Mouse (Mus musculus): ENCODE measurements around the gene Dpp6. TPM values are rescaled to one million over a fixed set of nuclear protein-coding genes. Genes with fewer than 3 reads are reported as not detected.

The Dpp6 gene
- polyA plus RNA-seq, 1 experiment from 2014 or later, result 10.0 TPM

DNA sequence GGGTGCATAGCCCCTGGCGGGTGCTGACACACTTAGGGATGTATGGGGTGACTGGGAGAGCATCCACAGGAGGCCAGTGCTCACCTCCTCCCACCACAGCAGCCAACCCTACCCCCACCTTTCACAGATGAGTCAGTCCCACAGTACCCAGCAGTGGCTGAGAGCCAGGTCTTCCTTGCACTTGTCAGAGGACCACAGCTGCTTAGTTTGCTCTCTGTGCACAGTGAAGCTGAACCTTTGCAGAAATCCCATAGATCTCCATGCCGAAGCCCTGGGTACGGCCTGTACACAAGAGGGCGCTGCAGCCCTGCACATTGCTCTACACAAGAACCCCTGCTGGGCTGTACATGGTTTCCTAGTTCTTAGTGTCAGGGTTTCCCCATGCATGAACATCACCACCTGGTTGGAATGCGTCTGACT lies 860.3 kb downstream of the Dpp6 start:
- DNase-seq (ENCODE audit: low spot score) (peak; percentile 60), ATAC-seq (ENCODE audit: insufficient read depth, low FRiP score, low TSS enrichment) (no peak)

DNA sequence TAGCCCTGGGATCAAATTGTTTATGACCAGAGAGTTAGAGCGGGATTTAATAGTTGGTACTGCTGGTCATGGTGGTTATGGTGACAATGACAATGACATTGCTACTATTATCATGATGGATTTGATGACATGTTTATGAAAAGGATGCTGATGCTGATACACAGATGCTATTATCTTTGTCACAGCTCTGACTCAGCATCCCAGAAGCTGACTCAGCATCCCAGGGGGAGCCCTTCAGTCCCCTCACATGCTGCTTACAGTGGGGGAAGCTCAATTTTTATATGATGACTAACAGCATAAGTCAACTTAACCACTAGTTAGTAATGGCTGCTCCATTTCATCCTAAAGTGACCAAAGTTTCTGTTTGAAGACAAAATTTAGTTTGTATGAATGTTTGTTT lies 862.1 kb downstream of the Dpp6 start:
- ATAC-seq (ENCODE audit: insufficient read depth, low FRiP score, low TSS enrichment), result no peak
- Histone ChIP-seq H3K4me3 (ENCODE audit: low read depth, low read length) (no peak overlapping the region), H3K4me1 (ENCODE audit: control insufficient read depth, insufficient read depth, low read length) (no peaks in the 10 kb centered on the region), H3K9me3 (ENCODE audit: control insufficient read depth, low read length) (no peaks in the 10 kb centered on the region), H3K9ac (ENCODE audit: low read length) (no peak overlapping the region), H3K36me3 (ENCODE audit: control insufficient read depth, insufficient read depth, low read length) (no peaks in the 10 kb centered on the region), H3K27ac (ENCODE audit: low read depth, low read length) (no peak overlapping the region), H3K4me2 (ENCODE audit: low read depth) (no peak overlapping the region), H3K27me3 (ENCODE audit: control insufficient read depth, insufficient read depth, low read length) (no peaks in the 10 kb centered on the region)
- DNase-seq (ENCODE audit: low spot score), result no peak
- 94% methylated on average over 1 of the region's 1 CpGs for WGBS

More for the DNA sequence above, 860.3 kb downstream of the Dpp6 start:
- Histone ChIP-seq H3K27me3 (ENCODE audit: control insufficient read depth, insufficient read depth, low read length) (no peaks in the 10 kb centered on the region), H3K4me2 (ENCODE audit: low read depth) (no peak overlapping the region), H3K4me1 (ENCODE audit: control insufficient read depth, insufficient read depth, low read length) (no peaks in the 10 kb centered on the region), H3K36me3 (ENCODE audit: control insufficient read depth, insufficient read depth, low read length) (no peaks in the 10 kb centered on the region), H3K4me3 (ENCODE audit: low read depth, low read length) (no peak overlapping the region), H3K27ac (ENCODE audit: low read depth, low read length) (no peak overlapping the region), H3K9ac (ENCODE audit: low read length) (no peak overlapping the region), H3K9me3 (ENCODE audit: control insufficient read depth, low read length) (no peaks in the 10 kb centered on the region)
- 59% methylated on average over 5 of the region's 5 CpGs for WGBS

DNA sequence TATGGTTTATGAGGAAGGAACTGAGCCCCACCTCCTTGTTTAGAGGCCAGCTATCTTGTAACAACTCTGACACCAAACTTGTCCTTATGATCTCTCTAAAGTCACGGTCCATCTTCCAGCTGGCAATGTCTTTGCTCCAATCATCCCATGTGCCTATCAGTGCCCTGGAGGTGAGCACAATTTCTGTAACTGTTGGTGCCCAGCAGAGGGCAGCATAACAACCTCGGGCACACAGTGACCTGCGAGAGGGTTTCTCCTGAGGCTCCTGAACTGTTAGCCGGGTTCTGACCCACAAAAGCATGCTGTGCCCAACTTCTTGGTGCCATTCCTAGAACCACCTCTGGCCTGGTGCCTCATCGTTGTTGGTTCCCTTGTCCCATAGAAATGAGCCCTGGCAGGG lies 863.5 kb downstream of the Dpp6 start:
- 0 out of 2 replicates have a peak, but pooled peaks have one; percentile 45 for ATAC-seq (ENCODE audit: insufficient read depth, low FRiP score, low TSS enrichment)
- 31% methylated on average over 5 of the region's 5 CpGs for WGBS

DNA sequence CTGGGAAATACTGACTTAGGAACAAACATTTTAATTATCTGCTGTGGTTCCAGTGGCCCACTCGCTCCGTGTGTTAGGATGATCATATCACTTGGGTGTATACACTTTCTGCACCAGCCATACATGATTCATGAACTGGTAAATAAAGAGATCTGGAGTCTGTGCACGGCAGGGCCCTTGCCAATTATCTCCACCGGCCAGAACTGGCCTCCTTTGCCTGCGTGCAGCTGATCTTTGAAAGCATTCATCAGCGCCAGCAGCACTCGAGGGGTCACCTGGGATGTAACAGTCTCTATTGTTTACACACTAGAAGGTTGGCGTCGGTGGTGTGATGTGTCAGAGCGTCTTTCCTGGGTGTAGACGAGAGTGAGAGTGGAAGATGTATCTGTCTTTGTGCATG lies 868.2 kb downstream of the Dpp6 start:
- Histone ChIP-seq H3K36me3 (ENCODE audit: control insufficient read depth, insufficient read depth, low read length) (no peaks in the 10 kb centered on the region), H3K9ac (ENCODE audit: low read length) (no peak overlapping the region), H3K4me3 (ENCODE audit: low read depth, low read length) (no peak overlapping the region), H3K27ac (ENCODE audit: low read depth, low read length) (no peak overlapping the region), H3K4me2 (ENCODE audit: low read depth) (no peak overlapping the region), H3K9me3 (ENCODE audit: control insufficient read depth, low read length) (no peaks in the 10 kb centered on the region), H3K4me1 (ENCODE audit: control insufficient read depth, insufficient read depth, low read length) (no peaks in the 10 kb centered on the region), H3K27me3 (ENCODE audit: control insufficient read depth, insufficient read depth, low read length) (no peaks in the 10 kb centered on the region)
- 77% methylated on average over 11 of the region's 11 CpGs for WGBS
- no peak for DNase-seq (ENCODE audit: low spot score)
- ATAC-seq (ENCODE audit: insufficient read depth, low FRiP score, low TSS enrichment), result no peak

More for the DNA sequence above, 863.5 kb downstream of the Dpp6 start:
- Histone ChIP-seq H3K4me3 (ENCODE audit: low read depth, low read length) (no peak overlapping the region), H3K4me1 (ENCODE audit: control insufficient read depth, insufficient read depth, low read length) (no peaks in the 10 kb centered on the region), H3K36me3 (ENCODE audit: control insufficient read depth, insufficient read depth, low read length) (no peaks in the 10 kb centered on the region), H3K9me3 (ENCODE audit: control insufficient read depth, low read length) (no peaks in the 10 kb centered on the region), H3K27ac (ENCODE audit: low read depth, low read length) (no peak overlapping the region), H3K27me3 (ENCODE audit: control insufficient read depth, insufficient read depth, low read length) (no peaks in the 10 kb centered on the region), H3K9ac (ENCODE audit: low read length) (no peak overlapping the region), H3K4me2 (ENCODE audit: low read depth) (no peak overlapping the region)
- DNase-seq (ENCODE audit: low spot score), result peak; percentile 39

DNA sequence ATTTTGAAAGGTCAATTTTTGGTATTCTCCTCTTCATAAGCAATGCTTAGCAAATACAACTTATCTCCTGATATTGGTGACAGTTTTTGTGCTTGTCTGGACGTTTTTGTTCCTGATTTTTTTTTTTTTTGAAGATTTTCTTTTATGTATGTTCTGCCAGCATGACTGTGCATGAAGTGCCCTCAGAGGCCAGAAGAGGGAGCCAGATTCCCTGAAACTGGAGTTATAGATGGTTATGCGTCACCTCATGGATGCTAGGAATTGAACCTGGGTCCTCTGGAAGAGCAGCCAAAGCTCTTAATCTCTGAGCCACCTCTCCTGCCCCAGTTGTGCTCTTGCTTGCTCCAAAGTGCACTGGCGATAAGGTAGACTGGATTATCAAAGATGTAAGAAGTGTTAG lies 868.9 kb downstream of the Dpp6 start:
- WGBS, result 66% methylated on average over 3 of the region's 3 CpGs
- Histone ChIP-seq H3K9me3 (ENCODE audit: control insufficient read depth, low read length) (no peaks in the 10 kb centered on the region), H3K4me1 (ENCODE audit: control insufficient read depth, insufficient read depth, low read length) (no peaks in the 10 kb centered on the region), H3K4me3 (ENCODE audit: low read depth, low read length) (no peak overlapping the region), H3K27ac (ENCODE audit: low read depth, low read length) (no peak overlapping the region), H3K9ac (ENCODE audit: low read length) (no peak overlapping the region), H3K27me3 (ENCODE audit: control insufficient read depth, insufficient read depth, low read length) (no peaks in the 10 kb centered on the region), H3K36me3 (ENCODE audit: control insufficient read depth, insufficient read depth, low read length) (no peaks in the 10 kb centered on the region), H3K4me2 (ENCODE audit: low read depth) (no peak overlapping the region)
- ATAC-seq (ENCODE audit: insufficient read depth, low FRiP score, low TSS enrichment) (no peak), DNase-seq (ENCODE audit: low spot score) (no peak)

DNA sequence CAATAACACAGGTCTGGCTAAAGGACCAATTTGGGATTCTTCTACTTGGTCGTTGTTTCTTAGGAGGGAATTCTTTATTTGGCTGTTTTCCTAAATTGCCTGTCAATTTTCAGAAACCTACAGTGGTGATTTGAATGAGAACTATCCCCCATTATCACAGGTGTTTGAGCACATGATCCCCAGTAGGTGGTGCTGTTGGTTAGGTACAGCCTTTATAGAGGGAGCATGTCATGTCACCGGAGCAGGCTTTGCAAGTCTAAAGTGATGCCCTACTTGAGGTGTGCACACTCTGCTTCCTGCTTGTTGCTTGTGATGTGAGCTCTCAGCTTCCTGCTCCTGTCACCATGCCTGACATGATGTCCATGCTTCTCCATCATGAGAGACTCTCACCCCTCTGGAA lies 870.3 kb downstream of the Dpp6 start:
- no peak for DNase-seq (ENCODE audit: low spot score)
- 83% methylated on average over 2 of the region's 2 CpGs for WGBS

DNA sequence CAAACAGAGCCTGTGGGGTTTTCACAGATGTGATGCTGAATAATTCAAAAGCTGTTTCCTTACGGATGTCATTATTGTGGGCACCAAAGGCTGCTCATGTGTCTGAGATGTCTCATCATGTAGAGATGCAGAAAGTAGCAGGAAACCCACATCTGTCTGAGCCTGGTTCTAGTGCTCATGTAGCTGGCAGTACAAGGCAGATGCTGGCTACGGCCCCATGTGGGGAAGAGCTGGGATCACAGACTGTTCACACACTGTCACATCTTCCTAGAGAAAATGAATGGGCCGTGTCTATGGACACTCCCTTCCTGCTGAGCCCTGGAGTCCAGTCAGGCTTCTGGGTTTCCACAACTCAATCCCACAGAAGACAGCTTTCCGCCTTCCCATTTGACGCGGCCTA lies 885.5 kb downstream of the Dpp6 start:
- H3K4me2 ChIP-seq (ENCODE audit: low read depth), result no peak overlapping the region
- no peak overlapping the region for H3K4me3 ChIP-seq (ENCODE audit: low read depth, low read length)
- no peaks in the 10 kb centered on the region for H3K4me1 ChIP-seq (ENCODE audit: control insufficient read depth, insufficient read depth, low read length)
- DNase-seq (ENCODE audit: low spot score), result no peak
- H3K9ac ChIP-seq (ENCODE audit: low read length), result no peak overlapping the region
- no peak for ATAC-seq (ENCODE audit: insufficient read depth, low FRiP score, low TSS enrichment)
- H3K27me3 ChIP-seq (ENCODE audit: control insufficient read depth, insufficient read depth, low read length), result no peaks in the 10 kb centered on the region
- 82% methylated on average over 6 of the region's 6 CpGs for WGBS
- no peaks in the 10 kb centered on the region for H3K36me3 ChIP-seq (ENCODE audit: control insufficient read depth, insufficient read depth, low read length)
- H3K9me3 ChIP-seq (ENCODE audit: control insufficient read depth, low read length), result no peaks in the 10 kb centered on the region
- no peak overlapping the region for H3K27ac ChIP-seq (ENCODE audit: low read depth, low read length)

More for the DNA sequence above, 870.3 kb downstream of the Dpp6 start:
- H3K4me1 ChIP-seq (ENCODE audit: control insufficient read depth, insufficient read depth, low read length), result no peaks in the 10 kb centered on the region
- ATAC-seq (ENCODE audit: insufficient read depth, low FRiP score, low TSS enrichment), result no peak
- no peak overlapping the region for H3K27ac ChIP-seq (ENCODE audit: low read depth, low read length)
- H3K9me3 ChIP-seq (ENCODE audit: control insufficient read depth, low read length), result no peaks in the 10 kb centered on the region
- H3K9ac ChIP-seq (ENCODE audit: low read length), result no peak overlapping the region
- no peak overlapping the region for H3K4me2 ChIP-seq (ENCODE audit: low read depth)
- no peak overlapping the region for H3K4me3 ChIP-seq (ENCODE audit: low read depth, low read length)
- H3K36me3 ChIP-seq (ENCODE audit: control insufficient read depth, insufficient read depth, low read length), result no peaks in the 10 kb centered on the region
- H3K27me3 ChIP-seq (ENCODE audit: control insufficient read depth, insufficient read depth, low read length), result no peaks in the 10 kb centered on the region

DNA sequence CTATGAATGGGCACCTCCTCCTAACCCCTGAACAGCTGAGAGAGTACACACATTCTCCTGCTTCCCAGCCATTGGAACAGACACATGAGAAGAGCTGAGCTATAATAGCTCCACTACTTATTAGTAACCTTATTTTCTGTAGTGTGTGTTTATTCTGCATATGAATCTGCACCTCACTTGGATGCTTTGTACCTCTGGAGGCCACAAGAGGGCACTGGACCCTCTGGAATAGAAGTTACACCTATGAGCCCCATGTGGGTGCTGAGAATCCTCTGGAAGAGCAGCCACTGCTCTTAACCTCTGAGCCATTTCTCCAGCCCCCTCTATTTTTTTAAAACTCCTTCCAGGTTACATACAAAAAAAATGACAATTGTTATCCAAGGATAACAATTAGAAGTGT lies 888.0 kb downstream of the Dpp6 start:
- Histone ChIP-seq H3K9me3 (ENCODE audit: control insufficient read depth, low read length) (no peaks in the 10 kb centered on the region), H3K36me3 (ENCODE audit: control insufficient read depth, insufficient read depth, low read length) (no peaks in the 10 kb centered on the region), H3K4me1 (ENCODE audit: control insufficient read depth, insufficient read depth, low read length) (no peaks in the 10 kb centered on the region), H3K27me3 (ENCODE audit: control insufficient read depth, insufficient read depth, low read length) (no peaks in the 10 kb centered on the region), H3K27ac (ENCODE audit: low read depth, low read length) (no peak overlapping the region), H3K4me2 (ENCODE audit: low read depth) (no peak overlapping the region), H3K9ac (ENCODE audit: low read length) (no peak overlapping the region), H3K4me3 (ENCODE audit: low read depth, low read length) (no peak overlapping the region)
- no peak for DNase-seq (ENCODE audit: low spot score)
- no peak for ATAC-seq (ENCODE audit: insufficient read depth, low FRiP score, low TSS enrichment)

DNA sequence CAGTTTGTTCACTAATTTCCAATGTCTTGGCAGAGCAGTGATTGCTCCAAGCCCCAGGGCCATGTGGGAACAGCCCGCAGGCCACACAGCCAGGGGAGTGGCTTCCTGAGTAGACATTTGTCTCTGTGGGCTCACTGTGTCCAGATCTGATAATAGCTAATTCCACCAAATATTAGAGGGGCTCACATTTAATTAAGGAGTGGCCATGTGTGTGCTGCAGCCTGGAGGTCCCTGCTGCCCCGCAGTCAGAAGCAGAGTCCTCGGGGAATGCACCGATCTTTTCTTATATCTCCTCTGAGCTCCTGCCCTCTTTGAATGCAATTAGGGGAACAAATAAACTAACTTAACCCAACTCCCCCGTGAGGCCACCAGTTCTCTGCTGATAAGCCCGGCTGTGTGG lies 889.5 kb downstream of the Dpp6 start:
- H3K27me3 ChIP-seq (ENCODE audit: control insufficient read depth, insufficient read depth, low read length), result no peaks in the 10 kb centered on the region
- DNase-seq (ENCODE audit: low spot score), result no peak
- no peak overlapping the region for H3K27ac ChIP-seq (ENCODE audit: low read depth, low read length)
- no peaks in the 10 kb centered on the region for H3K9me3 ChIP-seq (ENCODE audit: control insufficient read depth, low read length)
- no peak overlapping the region for H3K4me2 ChIP-seq (ENCODE audit: low read depth)
- WGBS, result 77% methylated on average over 6 of the region's 6 CpGs
- no peaks in the 10 kb centered on the region for H3K36me3 ChIP-seq (ENCODE audit: control insufficient read depth, insufficient read depth, low read length)
- ATAC-seq (ENCODE audit: insufficient read depth, low FRiP score, low TSS enrichment), result no peak
- no peak overlapping the region for H3K9ac ChIP-seq (ENCODE audit: low read length)
- no peaks in the 10 kb centered on the region for H3K4me1 ChIP-seq (ENCODE audit: control insufficient read depth, insufficient read depth, low read length)
- H3K4me3 ChIP-seq (ENCODE audit: low read depth, low read length), result no peak overlapping the region
